ENCODE assay signal across 8 mouse cellular contexts in genomic region chr14:33978604-33979059, GRCm38 (mm10). TPM values are rescaled to one million over a fixed set of nuclear protein-coding genes. Genes with fewer than 3 reads are reported as not detected.
DNase-seq lines count a peak whose midpoint lies in the region; ATAC-seq lines count a peak whose summit lies in the region.

TSS of gene Zfp488 (minus strand) at chr14:33978764.

- H3K9me3 ChIP-seq in heart, embryonic 10.5 days: no peaks in the 10 kb centered on the region
- H3K9me3 ChIP-seq in intestine, embryonic 16.5 days (ENCODE audit: control insufficient read depth, low read length): no peaks in the 10 kb centered on the region

- H3K27ac ChIP-seq in heart, embryonic 10.5 days: no peak within 1 kb of the TSS
- no peak within 1 kb of the TSS for H3K27ac ChIP-seq in intestine, embryonic 16.5 days (ENCODE audit: low read length)

- no peak for ATAC-seq in intestine, embryonic 16.5 days
- no peak for ATAC-seq in granulocyte monocyte progenitor cell, adult 5-6 weeks (replicated peaks; ENCODE audit: poor library complexity, severe bottlenecking)

- peak within 1 kb of the TSS; percentile 67 for H3K4me2 ChIP-seq in intestine, embryonic 16.5 days (ENCODE audit: low read depth, low read length)

- 2% methylated on average over 25 of the region's 25 CpGs for WGBS in heart, embryonic 10.5 days
- 2% methylated on average over 25 of the region's 25 CpGs for WGBS in intestine, embryonic 16.5 days

- peak within 1 kb of the TSS; percentile 53 for H3K9ac ChIP-seq in intestine, embryonic 16.5 days (ENCODE audit: low read depth, low read length)

- H3K4me1 ChIP-seq in heart, embryonic 10.5 days: peaks cover 3% of the 10 kb centered on the region; the same call in 1 of the 2 replicates
- H3K4me1 ChIP-seq in intestine, embryonic 16.5 days (ENCODE audit: control insufficient read depth, insufficient read depth, low read length): peaks cover 7% of the 10 kb centered on the region

- H3K36me3 ChIP-seq in heart, embryonic 10.5 days: no peaks in the 10 kb centered on the region
- H3K36me3 ChIP-seq in intestine, embryonic 16.5 days (ENCODE audit: control insufficient read depth, insufficient read depth, low read length): no peaks in the 10 kb centered on the region

- H3K4me3 ChIP-seq in heart, embryonic 10.5 days: peak within 1 kb of the TSS; percentile 52
- peak within 1 kb of the TSS; percentile 45 for H3K4me3 ChIP-seq in intestine, embryonic 16.5 days (ENCODE audit: low read length)

- peaks cover 24% of the 10 kb centered on the region for H3K27me3 ChIP-seq in heart, embryonic 10.5 days (ENCODE audit: insufficient read depth, poor library complexity, severe bottlenecking)
- H3K27me3 ChIP-seq in intestine, embryonic 16.5 days (replicated peaks; ENCODE audit: control insufficient read depth, insufficient read depth, low read length): no peaks in the 10 kb centered on the region; the same call in 1 of the 2 replicates

- no peak for DNase-seq in heart, embryonic 10.5 days (ENCODE audit: low spot score)
- DNase-seq in heart, adult 8-10 months (ENCODE audit: low spot score): no peak
- peak; percentile 48 to 53 for DNase-seq in right cerebral cortex, postnatal 10 days (ENCODE audit: low spot score in 2 of 2)
- no peak for DNase-seq in right cerebral cortex, postnatal 36 days (ENCODE audit: low spot score in 2 of 2)
- peak; percentile 84 for DNase-seq in retina, postnatal 1 day
- no peak for DNase-seq in left cerebral cortex, adult 18-20 months (ENCODE audit: low spot score in 2 of 2)

RNA-seq across cellular contexts. Expression of gene Zfp488, which starts in this region (rescaled TPM):
- 0.03 and 0.12 TPM in 2 replicates for polyA plus RNA-seq in heart, embryonic 10.5 days (2016; fragmentation: Nextera tagmentation; extraction: Ambion mirVana)
- not detected for total RNA-seq in heart, adult 8-10 months (2022)
- polyA plus RNA-seq in intestine, embryonic 16.5 days (2015; fragmentation: Nextera tagmentation; extraction: Ambion mirVana): 0.12 TPM in 2 replicates
- total RNA-seq in left cerebral cortex, adult 18-20 months (2021): 1 to 10 TPM; 2.6 to 2.7 TPM
- not detected in 2 replicates for total RNA-seq in granulocyte monocyte progenitor cell, adult 5-6 weeks (2014; fragmentation: Nextera tagmentation)
- not detected in 2 replicates for total RNA-seq in granulocyte monocyte progenitor cell, adult 5-6 weeks (2017)

Comparison
In these comparisons a context has a peak if more than half of its experiments do, and no peak if none do; other contexts are left out.
1. DNase-seq: peak in right cerebral cortex, postnatal 10 days (2 of 2) and retina, postnatal 1 day (single experiment); none in heart, embryonic 10.5 days (single experiment), heart, adult 8-10 months (single experiment), right cerebral cortex, postnatal 36 days (0 of 2) and left cerebral cortex, adult 18-20 months (0 of 2).